Mouse (Mus musculus): Measurements from ENCODE around the gene Nup214. TPM values are rescaled to one million over a fixed set of nuclear protein-coding genes. Genes with fewer than 3 reads are reported as not detected.

Nup214 gene
- polyA plus RNA-seq, 1 experiment from 2014 or later = 114 TPM

DNA sequence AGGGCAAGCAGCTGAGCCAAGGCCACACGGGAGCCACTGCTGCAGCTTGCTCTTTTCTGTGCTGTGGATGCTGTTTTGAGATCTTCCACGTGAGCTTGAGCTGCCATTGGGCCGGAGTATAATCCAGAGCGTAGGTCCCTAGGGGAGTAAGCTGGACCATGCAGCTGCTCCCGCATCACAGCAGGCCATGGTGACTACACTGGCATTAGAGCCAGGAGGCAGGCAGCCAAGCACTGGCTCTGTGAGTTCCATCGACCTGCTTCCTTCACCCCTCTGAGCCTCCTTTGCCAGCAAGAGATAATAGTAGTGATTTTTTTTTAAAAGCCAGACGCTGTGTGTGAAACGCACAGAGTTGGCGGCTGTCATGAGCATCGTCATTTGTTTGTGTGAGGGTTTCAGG lies 22.0 kb upstream of the Nup214 start:
- 94% methylated on average over 10 of the region's 10 CpGs for WGBS
- Histone ChIP-seq H3K36me3 (peaks cover 49% of the 10 kb centered on the region), H3K27ac (no peak overlapping the region)

DNA sequence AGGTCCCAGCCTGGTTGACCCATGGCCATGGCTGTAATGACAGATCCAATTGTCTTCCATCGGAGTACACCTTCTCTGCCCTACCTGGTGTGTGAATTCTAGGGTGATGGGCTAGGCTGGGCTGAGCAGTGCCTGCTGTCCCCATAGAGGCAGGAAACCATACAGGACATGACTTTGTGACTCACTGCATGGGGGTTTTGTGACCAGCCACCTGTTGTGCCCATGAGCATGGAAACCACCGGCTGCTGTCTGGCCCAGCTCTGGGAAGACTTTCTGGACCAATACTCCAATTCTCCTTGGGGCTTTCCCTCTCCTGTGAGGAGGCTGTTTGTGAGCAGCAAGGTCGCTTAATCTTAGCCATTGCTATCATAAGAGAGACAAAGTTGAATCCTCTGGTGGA lies 21.5 kb upstream of the Nup214 start:
- Histone ChIP-seq H3K4me3 (no peak overlapping the region), H3K4me1 (peaks cover 42% of the 10 kb centered on the region), H3K27me3 (ENCODE audit: low read depth, poor library complexity, severe bottlenecking) (peaks cover 10% of the 10 kb centered on the region; the same call in 1 of the 2 replicates), H3K9me3 (replicated peaks) (no peaks in the 10 kb centered on the region), H3K27ac (no peak overlapping the region), H3K36me3 (peaks cover 54% of the 10 kb centered on the region)
- WGBS = 92% methylated on average over 3 of the region's 3 CpGs
- no peak for DNase-seq (ENCODE audit: low spot score)

More for the DNA sequence above, 22.0 kb upstream of the Nup214 start:
- no peak for DNase-seq (ENCODE audit: low spot score)
- no peaks in the 10 kb centered on the region for H3K9me3 ChIP-seq (replicated peaks)
- peaks cover 42% of the 10 kb centered on the region for H3K4me1 ChIP-seq
- H3K4me3 ChIP-seq = 0 out of 2 replicates have a peak overlapping the region, but pooled peaks have one; percentile 74
- peaks cover 10% of the 10 kb centered on the region; the same call in 1 of the 2 replicates for H3K27me3 ChIP-seq (ENCODE audit: low read depth, poor library complexity, severe bottlenecking)

DNA sequence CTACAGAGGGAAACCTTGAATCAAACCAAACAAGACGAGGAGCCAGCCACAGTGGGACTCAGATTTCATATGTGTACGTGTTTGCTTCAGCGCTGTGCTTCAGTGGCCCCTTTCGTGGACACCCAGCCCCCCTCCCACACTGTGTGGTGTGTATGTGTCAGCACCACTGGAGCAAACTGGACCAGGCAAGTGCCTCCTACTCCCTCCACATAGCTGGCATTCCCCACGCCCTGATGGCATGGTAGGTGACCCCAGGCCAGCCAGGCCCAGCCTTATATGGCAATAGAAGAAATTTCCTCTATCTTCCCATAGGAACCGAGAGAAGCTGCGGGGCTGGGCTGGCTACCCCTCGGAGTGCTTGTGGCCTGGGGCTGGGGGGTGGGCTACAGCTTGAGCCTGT lies 20.5 kb upstream of the Nup214 start:
- WGBS = 78% methylated on average over 8 of the region's 8 CpGs
- peaks cover 5% of the 10 kb centered on the region; the same call in 1 of the 2 replicates for H3K27me3 ChIP-seq (ENCODE audit: low read depth, poor library complexity, severe bottlenecking)
- H3K36me3 ChIP-seq = peaks cover 63% of the 10 kb centered on the region
- DNase-seq (ENCODE audit: low spot score) = no peak
- no peak overlapping the region for H3K27ac ChIP-seq
- no peak overlapping the region for H3K4me3 ChIP-seq
- peaks cover 42% of the 10 kb centered on the region for H3K4me1 ChIP-seq
- no peaks in the 10 kb centered on the region for H3K9me3 ChIP-seq (replicated peaks)

DNA sequence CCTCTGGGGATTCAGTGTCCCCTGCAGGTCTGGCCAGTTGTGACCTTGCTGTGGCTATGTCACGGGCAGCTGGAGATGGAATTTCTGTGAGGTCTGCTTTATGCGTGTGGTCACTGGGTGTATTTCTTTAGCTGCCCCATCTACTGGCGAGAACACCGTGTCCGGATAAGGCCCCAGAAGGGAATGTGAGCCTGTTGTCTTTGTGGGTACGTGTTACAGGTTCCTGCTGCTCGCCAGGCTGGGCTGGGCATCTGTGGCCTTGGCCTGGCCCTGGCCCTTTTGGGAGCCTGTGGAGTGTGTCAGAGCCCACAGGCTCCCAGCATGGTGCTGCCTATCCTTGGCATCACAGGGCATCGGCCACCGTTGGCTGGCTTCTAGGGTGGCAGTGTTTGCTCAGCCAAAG lies 19.5 kb upstream of the Nup214 start:
- Histone ChIP-seq H3K4me1 (peaks cover 36% of the 10 kb centered on the region), H3K27ac (no peak overlapping the region), H3K4me3 (no peak overlapping the region), H3K27me3 (ENCODE audit: low read depth, poor library complexity, severe bottlenecking) (no peaks in the 10 kb centered on the region), H3K36me3 (peaks cover 74% of the 10 kb centered on the region), H3K9me3 (replicated peaks) (no peaks in the 10 kb centered on the region)
- DNase-seq (ENCODE audit: low spot score) = no peak
- WGBS = 94% methylated on average over 9 of the region's 9 CpGs

DNA sequence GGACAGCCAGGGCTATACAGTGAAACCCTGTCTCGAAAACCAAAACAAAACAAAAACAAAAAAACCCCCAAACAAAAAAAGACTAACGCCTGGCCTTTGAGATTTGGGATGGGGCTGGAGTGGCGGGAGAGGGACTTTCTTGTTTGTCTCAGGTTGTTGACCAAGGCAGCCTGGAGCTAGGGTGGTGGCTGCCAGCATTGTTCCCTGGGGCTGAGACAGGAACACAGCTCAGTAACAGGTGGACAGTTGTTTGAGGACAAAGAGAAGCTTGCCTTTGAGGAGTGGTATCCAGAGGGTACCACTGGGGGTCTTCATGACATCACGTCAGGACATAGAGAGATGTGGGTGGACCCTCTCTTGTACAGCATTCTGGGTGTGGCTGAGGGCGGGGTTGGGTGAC lies 18.6 kb upstream of the Nup214 start:
- H3K27ac ChIP-seq = no peak overlapping the region
- no peak for DNase-seq (ENCODE audit: low spot score)
- no peaks in the 10 kb centered on the region for H3K27me3 ChIP-seq (ENCODE audit: low read depth, poor library complexity, severe bottlenecking)
- peaks cover 83% of the 10 kb centered on the region for H3K36me3 ChIP-seq
- no peaks in the 10 kb centered on the region for H3K9me3 ChIP-seq (replicated peaks)
- peaks cover 28% of the 10 kb centered on the region for H3K4me1 ChIP-seq
- H3K4me3 ChIP-seq = no peak overlapping the region
- WGBS = 85% methylated on average over 5 of the region's 5 CpGs

DNA sequence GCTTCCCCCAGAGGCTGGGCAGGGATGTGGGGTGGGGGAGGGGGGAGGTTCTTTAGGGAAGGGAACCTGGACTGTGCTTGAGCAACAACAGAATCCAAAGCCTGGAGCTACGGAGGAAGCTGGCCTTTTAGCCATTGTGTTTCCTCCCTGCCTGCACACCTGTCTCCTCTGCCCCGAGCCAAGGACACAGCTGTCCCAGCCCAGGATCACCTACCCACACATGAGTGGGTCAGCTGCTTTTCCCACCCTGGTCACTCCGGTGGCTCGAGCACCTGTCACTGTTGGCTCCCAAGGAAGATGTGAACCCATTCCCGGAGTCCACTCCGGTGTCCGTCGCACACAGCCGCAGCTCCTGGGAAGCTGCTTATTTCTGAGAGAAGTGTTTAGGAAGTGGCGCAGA lies 17.0 kb upstream of the Nup214 start:
- H3K36me3 ChIP-seq = peaks cover 89% of the 10 kb centered on the region
- no peaks in the 10 kb centered on the region for H3K9me3 ChIP-seq (replicated peaks)
- no peaks in the 10 kb centered on the region for H3K27me3 ChIP-seq (ENCODE audit: low read depth, poor library complexity, severe bottlenecking)
- 93% methylated on average over 10 of the region's 10 CpGs for WGBS
- no peak for DNase-seq (ENCODE audit: low spot score)
- H3K4me1 ChIP-seq = peaks cover 13% of the 10 kb centered on the region
- no peak overlapping the region for H3K27ac ChIP-seq
- H3K4me3 ChIP-seq = no peak overlapping the region

DNA sequence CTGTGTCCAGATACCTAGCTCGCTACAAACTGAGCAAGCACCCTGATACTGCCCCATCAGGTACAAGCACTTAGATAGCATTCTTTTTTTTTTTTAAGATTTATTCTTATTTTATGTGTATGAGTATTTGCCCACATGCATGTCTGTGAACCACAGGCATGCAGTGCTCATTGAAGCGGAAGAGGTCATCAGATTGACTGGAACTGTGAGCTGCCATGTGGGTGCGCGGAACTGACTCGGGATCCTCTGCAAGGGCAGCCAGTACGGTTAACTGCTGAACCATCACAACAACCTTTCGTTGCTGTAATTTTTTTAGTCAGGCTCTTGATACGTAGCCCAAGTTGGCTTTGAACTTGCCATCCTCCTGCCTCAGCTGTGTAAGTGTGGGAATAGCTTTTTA lies 13.2 kb upstream of the Nup214 start:
- Histone ChIP-seq H3K27me3 (ENCODE audit: low read depth, poor library complexity, severe bottlenecking) (no peaks in the 10 kb centered on the region), H3K4me1 (no peaks in the 10 kb centered on the region; the same call in 1 of the 2 replicates), H3K4me3 (no peak overlapping the region), H3K9me3 (replicated peaks) (no peaks in the 10 kb centered on the region), H3K36me3 (peaks cover 93% of the 10 kb centered on the region), H3K27ac (no peak overlapping the region)
- WGBS = 95% methylated on average over 8 of the region's 8 CpGs
- no peak for DNase-seq (ENCODE audit: low spot score)

DNA sequence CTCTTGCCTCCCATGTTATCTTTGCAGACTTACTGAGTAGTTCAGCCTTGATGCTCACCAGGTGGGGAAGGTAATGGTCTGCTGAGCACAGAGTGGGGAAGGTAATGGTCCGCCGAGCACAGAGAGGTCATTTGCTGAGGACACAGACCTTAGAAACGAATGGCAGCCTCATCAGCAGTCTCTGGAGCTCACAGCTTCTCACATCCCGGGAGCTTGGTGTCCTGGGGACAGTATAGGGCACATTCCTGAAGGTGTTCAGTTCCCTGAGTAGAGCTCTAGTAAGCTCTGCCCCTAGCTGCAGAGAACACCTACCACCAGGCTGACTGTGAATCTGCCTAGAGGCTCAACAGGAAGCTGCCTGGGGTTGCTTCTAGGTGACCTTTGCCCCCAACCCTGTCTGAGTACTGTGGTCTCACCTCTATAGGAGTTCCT lies 12.4 kb upstream of the Nup214 start:
- Histone ChIP-seq H3K27me3 (ENCODE audit: low read depth, poor library complexity, severe bottlenecking) (no peaks in the 10 kb centered on the region), H3K27ac (no peak overlapping the region), H3K4me3 (no peak overlapping the region), H3K9me3 (replicated peaks) (no peaks in the 10 kb centered on the region), H3K36me3 (peaks cover 97% of the 10 kb centered on the region), H3K4me1 (no peaks in the 10 kb centered on the region; the same call in 1 of the 2 replicates)
- 77% methylated on average over 4 of the region's 4 CpGs for WGBS
- DNase-seq (ENCODE audit: low spot score) = no peak

DNA sequence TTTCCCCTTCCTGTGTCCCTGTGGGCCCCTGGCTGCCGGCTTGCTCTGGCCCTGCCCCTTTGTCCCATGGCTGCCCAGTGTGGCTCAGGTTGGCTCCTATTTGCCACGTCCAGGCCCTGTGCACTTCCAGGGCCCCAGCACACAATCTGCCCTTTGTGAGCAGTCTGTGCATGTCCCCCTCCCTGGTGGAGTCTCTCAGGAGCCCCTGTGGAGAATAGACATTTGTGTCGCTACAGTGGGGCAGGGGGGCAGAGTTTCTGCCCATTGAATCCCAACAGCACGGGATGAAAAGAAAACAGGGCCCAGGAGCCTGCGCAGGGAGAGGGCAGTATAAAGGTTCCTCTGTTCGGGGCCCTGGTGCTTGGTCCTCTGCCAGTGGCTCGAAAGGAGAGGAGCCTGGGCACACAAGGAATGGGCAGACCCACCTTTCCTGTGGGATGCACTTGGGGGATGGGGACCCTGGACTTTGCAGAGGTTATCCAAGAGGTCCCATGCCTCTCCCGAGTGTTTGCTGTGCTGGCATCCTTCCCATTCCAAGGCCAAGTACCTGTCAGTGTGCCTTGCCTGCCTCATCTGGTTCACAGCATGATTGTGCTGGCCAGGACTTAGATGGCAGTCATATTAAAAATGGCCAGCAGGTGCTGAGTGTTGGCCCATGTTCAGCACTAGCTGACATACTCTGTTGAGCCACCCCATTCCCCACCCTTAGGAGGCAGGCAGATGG lies 11.6 kb upstream of the Nup214 start:
- H3K36me3 ChIP-seq = peaks cover 97% of the 10 kb centered on the region
- no peak overlapping the region for H3K27ac ChIP-seq
- WGBS = 86% methylated on average over 8 of the region's 8 CpGs

DNA sequence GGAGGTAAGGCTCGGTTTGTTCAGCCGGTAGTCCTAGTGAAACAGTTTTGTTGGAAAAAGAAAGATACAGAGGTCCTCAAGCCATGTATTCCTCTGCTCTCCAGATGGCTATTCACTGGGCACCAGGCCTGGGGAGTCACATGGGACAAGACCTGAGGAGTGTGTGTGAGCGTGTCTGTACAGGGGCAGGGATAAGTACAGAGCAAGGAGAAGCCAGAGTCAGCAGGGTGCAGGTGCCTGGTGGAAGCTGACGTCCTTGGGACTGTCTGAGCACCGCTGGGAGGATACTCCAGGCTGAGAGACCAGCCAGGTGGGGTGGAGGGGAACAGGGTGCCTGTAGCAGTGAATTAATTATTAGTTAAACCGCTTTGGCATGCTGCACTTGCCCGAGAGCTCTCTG lies 10.7 kb upstream of the Nup214 start:
- Histone ChIP-seq H3K4me1 (no peaks in the 10 kb centered on the region; the same call in 1 of the 2 replicates), H3K27ac (no peak overlapping the region), H3K4me3 (no peak overlapping the region), H3K9me3 (replicated peaks) (no peaks in the 10 kb centered on the region), H3K36me3 (peaks cover 97% of the 10 kb centered on the region), H3K27me3 (ENCODE audit: low read depth, poor library complexity, severe bottlenecking) (no peaks in the 10 kb centered on the region)
- no peak for DNase-seq (ENCODE audit: low spot score)
- WGBS = 87% methylated on average over 7 of the region's 7 CpGs

More for the DNA sequence above, 11.6 kb upstream of the Nup214 start:
- no peaks in the 10 kb centered on the region for H3K9me3 ChIP-seq (replicated peaks)
- no peaks in the 10 kb centered on the region; the same call in 1 of the 2 replicates for H3K4me1 ChIP-seq
- H3K4me3 ChIP-seq = no peak overlapping the region
- no peaks in the 10 kb centered on the region for H3K27me3 ChIP-seq (ENCODE audit: low read depth, poor library complexity, severe bottlenecking)
- no peak for DNase-seq (ENCODE audit: low spot score)

DNA sequence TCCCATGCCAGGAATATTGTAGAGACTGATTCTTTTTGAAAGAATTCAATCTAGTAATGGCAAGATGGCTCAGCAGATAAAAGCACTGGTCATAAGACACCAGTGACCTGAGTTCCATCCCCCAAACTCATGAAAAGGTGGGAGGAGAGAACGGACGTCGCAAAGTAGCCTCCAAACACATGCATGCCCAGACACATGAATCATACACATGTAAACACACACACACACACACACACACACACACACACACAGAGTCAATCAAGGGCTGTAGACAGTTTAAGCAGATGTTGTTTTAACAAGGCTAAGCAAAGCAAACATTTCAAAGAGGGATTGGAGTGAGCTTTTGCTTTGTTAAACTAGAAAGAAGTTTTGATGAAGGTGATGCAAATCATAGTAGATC lies 10.0 kb upstream of the Nup214 start:
- Histone ChIP-seq H3K4me3 (no peak overlapping the region), H3K9me3 (replicated peaks) (no peaks in the 10 kb centered on the region), H3K36me3 (peaks cover 98% of the 10 kb centered on the region), H3K4me1 (no peaks in the 10 kb centered on the region; the same call in 1 of the 2 replicates), H3K27me3 (ENCODE audit: low read depth, poor library complexity, severe bottlenecking) (no peaks in the 10 kb centered on the region), H3K27ac (no peak overlapping the region)
- DNase-seq (ENCODE audit: low spot score) = no peak
- WGBS = 92% methylated on average over 3 of the region's 3 CpGs

DNA sequence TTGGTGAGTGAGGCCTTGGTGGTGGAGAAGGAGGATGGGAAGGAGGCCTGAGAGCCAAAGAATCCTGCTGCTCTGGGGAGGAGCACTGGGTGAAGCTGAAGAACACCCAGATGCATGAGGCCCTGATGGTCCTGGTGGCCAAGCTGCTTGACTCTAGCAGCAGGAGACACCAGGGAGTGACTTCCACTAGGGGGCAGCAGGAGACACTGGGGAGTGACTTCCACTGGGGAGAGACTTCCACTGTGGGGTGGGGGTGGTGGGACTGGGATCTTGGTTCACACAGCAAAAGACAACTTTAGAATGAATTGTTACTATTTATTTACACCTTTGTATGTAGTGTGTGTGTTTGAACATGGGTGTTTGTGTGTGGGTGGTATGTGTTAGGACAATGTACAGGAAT lies 9.1 kb upstream of the Nup214 start:
- Histone ChIP-seq H3K4me3 (no peak overlapping the region), H3K4me1 (no peaks in the 10 kb centered on the region; the same call in 1 of the 2 replicates), H3K36me3 (peaks cover 98% of the 10 kb centered on the region), H3K27ac (no peak overlapping the region), H3K27me3 (ENCODE audit: low read depth, poor library complexity, severe bottlenecking) (no peaks in the 10 kb centered on the region), H3K9me3 (replicated peaks) (no peaks in the 10 kb centered on the region)
- DNase-seq (ENCODE audit: low spot score) = peak; percentile 52

DNA sequence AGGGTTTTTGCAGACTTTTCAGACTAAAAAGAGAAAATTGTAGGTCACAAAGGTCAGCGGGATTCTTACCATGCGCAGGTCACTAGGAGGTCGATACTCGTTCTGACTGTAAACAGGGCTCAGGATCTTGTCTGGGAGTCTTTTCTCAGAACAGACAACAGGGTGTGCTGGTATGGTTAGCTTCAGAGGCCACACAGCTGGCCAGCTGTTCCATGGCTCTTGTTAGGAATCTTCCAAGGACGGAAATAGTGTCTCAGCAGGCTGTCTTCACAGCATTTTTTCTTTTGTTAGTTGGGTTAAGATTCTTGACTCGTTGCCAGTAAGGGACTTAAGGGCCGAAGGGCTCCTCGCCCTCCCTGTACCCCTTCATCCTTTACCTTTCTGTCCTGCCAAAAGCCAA lies 7.4 kb upstream of the Nup214 start:
- Histone ChIP-seq H3K4me3 (no peak overlapping the region), H3K36me3 (peaks cover 98% of the 10 kb centered on the region), H3K9me3 (replicated peaks) (no peaks in the 10 kb centered on the region), H3K27ac (no peak overlapping the region), H3K4me1 (no peaks in the 10 kb centered on the region; the same call in 1 of the 2 replicates), H3K27me3 (ENCODE audit: low read depth, poor library complexity, severe bottlenecking) (no peaks in the 10 kb centered on the region)
- no peak for DNase-seq (ENCODE audit: low spot score)
- WGBS = 84% methylated on average over 8 of the region's 8 CpGs
